Mouse (Mus musculus): ENCODE results near the gene Dntt.

DNA sequence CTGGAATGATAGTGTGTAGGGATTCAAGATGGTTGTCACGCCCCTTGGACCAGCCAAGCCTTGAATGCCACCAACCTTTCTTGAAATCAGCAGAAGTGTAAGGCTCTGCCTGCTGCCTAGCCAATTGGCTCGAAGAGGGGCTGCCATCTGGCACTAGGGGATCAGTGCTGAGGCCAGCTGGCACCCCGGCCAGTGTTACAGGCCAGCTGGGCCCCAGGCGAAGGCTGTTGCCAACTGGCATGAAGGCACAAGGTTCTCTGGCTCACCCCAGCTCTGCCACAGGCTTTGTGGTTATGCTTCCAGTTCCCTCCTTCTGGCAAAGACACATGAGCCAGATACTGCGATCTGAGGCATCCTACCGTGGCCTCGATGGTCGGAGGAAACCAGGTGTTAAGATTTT lies 72.3 kb downstream of the Dntt start:
- no peak for TF ChIP-seq CTCF (IDR thresholded peaks at IDR 0.05; ENCODE audit: low read depth, low read length)
- no peak for TF ChIP-seq EP300 (IDR thresholded peaks at IDR 0.05; ENCODE audit: insufficient read depth, low read depth, low read length)

Measured in ES-Bruce4 (cell line).